Mouse (Mus musculus) kidney, postnatal 0 days (tissue): ENCODE measurements around the gene 4931414P19Rik. TPM values are rescaled to one million over a fixed set of nuclear protein-coding genes. Genes with fewer than 3 reads are reported as not detected.

Source experiments
- ATAC-seq: fragments of 200-750 bp; cut with Nextera tagmentation; replicated peaks from 2 replicates; pipeline ENCODE4 v1.8.0; 2017; ENCODE audit warnings: low read depth, moderate number of reproducible peaks, moderate TSS enrichment, moderate library complexity; ENCODE audit not compliant: low FRiP score
- DNase-seq: peaks from one replicate; pipeline ENCODE4 v3.0.0-alpha.2; 2016; ENCODE audit warnings: low spot score
- H3K27ac ChIP-seq: fragments of 300-500 bp; sonication (generic); 2 replicates; pipeline ENCODE4 v1.5.1; 2014; ENCODE audit warnings: mild to moderate bottlenecking
- H3K27me3 ChIP-seq: fragments of 300-500 bp; sonication (generic); 2 replicates; pipeline ENCODE4 v1.6.1; 2014; ENCODE audit warnings: low read length, mixed read lengths; ENCODE audit not compliant: insufficient read depth
- H3K36me3 ChIP-seq: fragments of 300-500 bp; sonication (generic); 2 replicates; pipeline ENCODE4 v1.6.1; 2014; ENCODE audit warnings: low read length, mixed read lengths; ENCODE audit not compliant: insufficient read depth
- H3K4me1 ChIP-seq: fragments of 300-500 bp; sonication (generic); replicated peaks from 2 replicates; pipeline ENCODE4 v1.6.1; 2014; ENCODE audit warnings: antibody characterized with exemption, low read length, mixed read lengths; ENCODE audit not compliant: insufficient read depth
- H3K4me2 ChIP-seq: fragments of 300-500 bp; sonication (generic); 2 replicates; pipeline ENCODE4 v1.6.1; 2014; ENCODE audit warnings: mild to moderate bottlenecking, low read length, moderate library complexity, mixed read lengths
- H3K4me3 ChIP-seq: fragments of 300-500 bp; sonication (generic); replicated peaks from 2 replicates; pipeline ENCODE4 v1.5.1; 2014; ENCODE audit warnings: low read depth, low read length
- H3K9ac ChIP-seq: fragments of 300-500 bp; sonication (generic); 2 replicates; pipeline ENCODE4 v1.6.1; 2014; ENCODE audit warnings: low read depth, low read length
- H3K9me3 ChIP-seq: fragments of 300-500 bp; sonication (generic); replicated peaks from 2 replicates; pipeline ENCODE4 v1.6.1; 2016; ENCODE audit warnings: low read length, inconsistent platforms, mixed read lengths
- CTCF ChIP-seq: IDR thresholded peaks from 2 replicates; pipeline ENCODE4 v1.5.1; 2016; ENCODE audit warnings: antibody characterized with exemption, low read depth, mild to moderate bottlenecking, moderate library complexity
- WGBS: fragments of 180-500 bp; shearing (Covaris S2); extraction: QIAGEN DNeasy Blood & Tissue Kit; methylation state at CpG from one replicate; pipeline ENCODE4 v1.1.7; 2014; 5-methylcytosine and 5-hydroxymethylcytosine counted together
- polyA plus RNA-seq: library from polyadenylated mRNA; unstranded; fragments of >200 nt; fragmentation: Nextera tagmentation; extraction: Ambion mirVana; gene quantifications from 2 replicates; pipeline ENCODE4 v1.2.1, GENCODE M21; 2015

Gene 4931414P19Rik
- polyA plus RNA-seq, 1 experiment from 2014 or later, result 6.4 TPM

DNA sequence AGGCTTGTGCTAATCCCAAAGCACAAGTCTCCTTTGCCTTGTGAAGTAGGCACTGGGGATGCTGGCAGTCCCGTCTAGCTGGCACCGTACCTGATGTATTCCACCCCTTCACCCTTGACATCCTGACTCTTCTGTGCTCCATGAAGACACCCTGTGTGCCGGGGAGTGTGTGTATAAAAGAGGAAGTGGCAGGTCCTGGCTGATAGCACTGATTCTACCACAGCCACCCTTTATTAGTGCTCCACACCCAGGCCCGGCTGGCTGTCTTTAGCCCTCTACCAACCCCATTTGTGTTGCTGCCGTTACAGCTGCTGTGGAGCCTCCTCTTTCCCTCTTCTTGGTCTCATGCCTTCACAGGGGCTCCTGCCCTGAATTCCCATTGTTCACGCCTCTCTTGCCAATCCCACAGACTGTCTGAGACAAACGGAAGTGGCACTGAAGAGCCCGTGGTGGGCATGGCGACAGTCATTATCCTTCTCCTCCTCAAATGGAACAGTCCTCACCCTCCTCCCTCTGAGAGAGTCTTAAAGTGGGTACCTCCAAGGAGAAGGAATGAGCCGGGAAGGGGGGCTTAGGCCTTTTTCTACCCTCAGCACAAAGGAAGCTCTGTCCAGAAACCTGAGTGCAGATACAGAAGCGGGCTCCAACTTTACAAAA lies 24.9 kb upstream of the 4931414P19Rik start:
- Histone ChIP-seq H3K27ac (no peak overlapping the region), H3K9ac (no peak overlapping the region), H3K4me2 (no peak overlapping the region), H3K4me3 (no peak overlapping the region), H3K27me3 (no peaks in the 10 kb centered on the region), H3K9me3 (no peaks in the 10 kb centered on the region), H3K4me1 (no peaks in the 10 kb centered on the region), H3K36me3 (no peaks in the 10 kb centered on the region)
- WGBS, result 83% methylated on average over 11 of the region's 11 CpGs
- ATAC-seq (no peak), DNase-seq (no peak)
- TF ChIP-seq CTCF, result no peak

DNA sequence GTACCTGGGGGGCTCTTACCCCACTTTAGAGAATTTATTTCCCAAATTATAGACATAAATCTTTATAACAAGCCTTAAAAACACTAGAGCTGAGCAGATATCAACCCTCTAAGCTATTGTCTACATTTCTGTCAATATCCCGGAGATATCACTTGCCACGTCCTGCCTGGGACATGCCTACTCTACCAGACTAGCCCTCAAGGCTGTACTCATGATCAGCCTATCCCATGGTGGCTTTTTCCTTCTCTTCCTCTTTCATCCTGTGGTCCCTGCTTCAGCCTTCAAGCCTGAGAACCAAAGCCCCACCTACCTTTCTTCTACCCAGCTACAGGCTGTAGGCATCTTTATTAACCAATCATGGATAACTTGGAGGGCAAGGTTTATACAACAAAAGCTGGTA lies 24.0 kb upstream of the 4931414P19Rik start:
- Histone ChIP-seq H3K36me3 (no peaks in the 10 kb centered on the region), H3K27me3 (no peaks in the 10 kb centered on the region), H3K9me3 (no peaks in the 10 kb centered on the region), H3K4me3 (no peak overlapping the region), H3K27ac (no peak overlapping the region), H3K4me2 (no peak overlapping the region), H3K9ac (no peak overlapping the region), H3K4me1 (no peaks in the 10 kb centered on the region)
- WGBS, result 90% methylated on average over 2 of the region's 2 CpGs
- DNase-seq (no peak), ATAC-seq (no peak)
- no peak for TF ChIP-seq CTCF

DNA sequence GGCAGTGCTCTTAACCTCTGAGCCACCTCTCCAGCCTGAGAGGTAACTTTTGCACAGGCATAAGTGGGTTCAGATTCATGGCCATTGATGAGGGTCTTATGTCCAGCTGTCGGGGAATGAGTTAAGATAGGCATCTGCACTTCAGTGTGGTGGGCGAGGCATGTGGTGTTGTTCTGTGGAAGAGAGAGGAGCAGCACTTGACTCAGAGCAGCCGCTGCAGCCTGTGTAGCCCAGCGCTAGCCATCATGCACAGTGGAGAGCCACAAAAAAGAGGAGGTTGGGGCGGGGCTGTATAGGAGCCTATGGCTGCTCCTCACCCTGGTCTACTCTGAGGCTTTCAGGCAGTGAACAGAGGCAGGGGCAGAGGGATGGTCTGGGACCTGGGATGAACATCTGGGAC lies 22.3 kb upstream of the 4931414P19Rik start:
- no peak for TF ChIP-seq CTCF
- Histone ChIP-seq H3K36me3 (no peaks in the 10 kb centered on the region), H3K9ac (no peak overlapping the region), H3K4me3 (no peak overlapping the region), H3K9me3 (no peaks in the 10 kb centered on the region), H3K27me3 (no peaks in the 10 kb centered on the region), H3K4me1 (no peaks in the 10 kb centered on the region), H3K4me2 (no peak overlapping the region), H3K27ac (no peak overlapping the region)
- no peak for DNase-seq
- ATAC-seq, result no peak
- WGBS, result 75% methylated on average over 5 of the region's 5 CpGs

DNA sequence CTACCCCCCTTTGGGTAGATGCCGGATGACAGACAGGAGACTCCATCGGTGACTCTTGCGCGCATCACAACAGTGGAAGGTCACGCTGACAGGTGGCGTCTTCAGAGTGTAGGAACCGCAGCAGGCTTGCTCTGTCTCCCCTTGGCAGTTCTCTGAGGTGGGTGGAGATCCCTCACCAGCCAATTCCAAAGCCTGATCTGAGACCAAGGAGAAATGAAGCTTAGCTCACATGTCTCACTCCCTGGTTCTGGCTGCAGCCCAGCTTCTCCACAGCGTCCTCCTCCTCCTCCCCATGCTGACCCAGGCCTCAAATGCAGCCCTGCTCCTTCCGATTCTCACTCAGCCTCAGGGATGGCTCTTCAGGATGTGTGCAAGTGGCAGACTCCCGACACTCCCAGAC lies 19.2 kb upstream of the 4931414P19Rik start:
- no peaks in the 10 kb centered on the region for H3K9me3 ChIP-seq
- no peak overlapping the region for H3K9ac ChIP-seq
- H3K27ac ChIP-seq, result no peak overlapping the region
- DNase-seq (no peak), ATAC-seq (no peak)
- WGBS, result 79% methylated on average over 10 of the region's 10 CpGs
- H3K36me3 ChIP-seq, result no peaks in the 10 kb centered on the region
- no peaks in the 10 kb centered on the region for H3K4me1 ChIP-seq
- TF ChIP-seq CTCF, result no peak
- H3K27me3 ChIP-seq, result no peaks in the 10 kb centered on the region
- no peak overlapping the region for H3K4me2 ChIP-seq
- H3K4me3 ChIP-seq, result no peak overlapping the region

DNA sequence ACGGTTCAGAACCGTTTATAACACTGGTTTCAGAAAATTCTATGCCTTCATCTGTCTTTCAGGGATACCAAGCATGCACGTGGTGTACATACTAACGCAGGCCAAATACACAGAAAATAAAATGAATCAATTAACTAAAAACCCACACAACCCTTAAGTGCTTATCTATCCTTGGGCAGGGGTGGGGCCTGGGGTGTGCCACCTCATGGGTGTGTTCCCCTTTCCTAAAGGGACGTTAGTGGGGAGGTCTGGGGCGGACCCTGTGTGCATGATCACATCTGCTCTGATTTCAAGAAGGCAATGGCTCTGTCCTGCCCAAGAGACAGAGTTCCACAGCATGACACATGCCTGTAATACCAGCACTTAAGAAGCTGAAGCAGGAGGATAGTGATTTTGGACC lies 17.5 kb upstream of the 4931414P19Rik start:
- H3K4me3 ChIP-seq, result no peak overlapping the region
- no peak overlapping the region for H3K9ac ChIP-seq
- WGBS, result 93% methylated on average over 6 of the region's 6 CpGs
- no peak for DNase-seq
- no peaks in the 10 kb centered on the region for H3K9me3 ChIP-seq
- no peak overlapping the region for H3K4me2 ChIP-seq
- H3K4me1 ChIP-seq, result no peaks in the 10 kb centered on the region
- no peak for TF ChIP-seq CTCF
- ATAC-seq, result no peak
- H3K27me3 ChIP-seq, result no peaks in the 10 kb centered on the region
- no peak overlapping the region for H3K27ac ChIP-seq
- H3K36me3 ChIP-seq, result no peaks in the 10 kb centered on the region

DNA sequence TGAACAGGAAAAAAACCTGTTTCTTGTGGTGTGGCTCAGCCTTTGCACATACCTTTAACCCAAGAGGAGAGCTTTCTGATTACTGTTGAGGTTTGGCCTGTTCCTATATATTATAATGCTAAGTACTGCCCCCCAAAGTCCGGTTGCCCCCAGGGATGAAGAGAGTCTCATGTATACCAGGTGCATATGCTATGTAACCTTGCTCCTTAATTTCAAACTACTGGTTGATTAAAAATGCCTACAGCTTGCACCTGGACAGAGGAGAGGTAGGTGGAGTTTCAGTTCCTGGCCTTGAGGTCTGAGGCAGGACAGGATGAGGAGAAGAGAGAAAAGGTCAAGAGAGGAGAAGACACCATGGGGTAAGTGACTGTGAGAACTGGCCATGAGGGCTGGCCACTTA lies 15.3 kb upstream of the 4931414P19Rik start, which contains the start of gene Psmb11:
Gene Psmb11, plus strand, starts transcription at position 301 of the 400 bp plus-strand sequence.
- Histone ChIP-seq H3K27ac (no peak within 1 kb of the TSS), H3K27me3 (no peaks in the 10 kb centered on the region), H3K4me3 (no peak within 1 kb of the TSS), H3K4me2 (no peak within 1 kb of the TSS), H3K36me3 (no peaks in the 10 kb centered on the region), H3K9ac (no peak within 1 kb of the TSS), H3K4me1 (no peaks in the 10 kb centered on the region), H3K9me3 (no peaks in the 10 kb centered on the region)
- DNase-seq (no peak), ATAC-seq (no peak)
- no peak for TF ChIP-seq CTCF
- 81% methylated on average over 1 of the region's 1 CpGs for WGBS

DNA sequence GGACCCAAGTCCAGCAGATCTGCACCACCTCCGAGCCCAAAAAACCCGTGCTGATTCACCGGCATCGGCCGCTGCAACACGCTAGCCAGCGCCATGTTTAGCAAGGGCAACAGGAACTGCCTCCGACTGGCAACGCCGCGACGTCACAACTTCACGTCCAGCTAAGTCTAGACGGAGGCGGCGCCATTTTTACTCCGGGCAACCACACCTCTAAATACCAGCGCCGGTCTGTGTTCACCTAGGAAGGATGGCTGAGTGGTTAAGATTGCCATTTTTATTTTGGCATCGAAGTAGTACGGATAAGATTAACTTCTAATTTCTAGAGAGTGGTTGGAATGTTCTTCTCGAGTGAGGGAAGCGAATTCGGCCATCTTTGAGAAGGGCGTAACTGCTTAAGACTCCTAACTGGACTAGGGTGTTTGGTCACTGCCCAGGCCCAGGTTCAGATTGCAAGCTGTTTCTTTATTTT lies 12.1 kb upstream of the 4931414P19Rik start, which contains the start of gene Psmb5:
Gene Psmb5, minus strand, starts transcription at position 126 of the 469 bp plus-strand sequence.
- DNase-seq (peak; percentile 97), ATAC-seq (peak; percentile 90)
- H3K9me3 ChIP-seq, result no peaks in the 10 kb centered on the region
- peaks cover 7% of the 10 kb centered on the region for H3K36me3 ChIP-seq
- H3K4me1 ChIP-seq, result no peaks in the 10 kb centered on the region
- no peak for TF ChIP-seq CTCF
- H3K27ac ChIP-seq, result peak within 1 kb of the TSS; percentile 81
- WGBS, result under 1% methylated on average over 25 of the region's 25 CpGs
- no peaks in the 10 kb centered on the region for H3K27me3 ChIP-seq
- H3K4me3 ChIP-seq, result peak within 1 kb of the TSS; percentile 90
- H3K9ac ChIP-seq, result peak within 1 kb of the TSS; percentile 83
- peak within 1 kb of the TSS; percentile 75 for H3K4me2 ChIP-seq
